Mouse (Mus musculus) thymus, postnatal 0 days (tissue): ENCODE measurements around the gene Hoxd10. TPM values are rescaled to one million over a fixed set of nuclear protein-coding genes. Genes with fewer than 3 reads are reported as not detected.

Experiments used
- DNase-seq: peaks from one replicate; pipeline ENCODE4 v3.0.0-alpha.2; 2015; ENCODE audit warnings: low spot score
- polyA plus RNA-seq: library from polyadenylated mRNA; unstranded; fragments of >200 nt; fragmentation: Nextera tagmentation; extraction: Ambion mirVana; gene quantifications from 2 replicates; pipeline ENCODE4 v1.2.1, GENCODE M21; 2015

The Hoxd10 gene
- 0.14 TPM in 1 of 2 replicates, not detected in the other for polyA plus RNA-seq

DNA sequence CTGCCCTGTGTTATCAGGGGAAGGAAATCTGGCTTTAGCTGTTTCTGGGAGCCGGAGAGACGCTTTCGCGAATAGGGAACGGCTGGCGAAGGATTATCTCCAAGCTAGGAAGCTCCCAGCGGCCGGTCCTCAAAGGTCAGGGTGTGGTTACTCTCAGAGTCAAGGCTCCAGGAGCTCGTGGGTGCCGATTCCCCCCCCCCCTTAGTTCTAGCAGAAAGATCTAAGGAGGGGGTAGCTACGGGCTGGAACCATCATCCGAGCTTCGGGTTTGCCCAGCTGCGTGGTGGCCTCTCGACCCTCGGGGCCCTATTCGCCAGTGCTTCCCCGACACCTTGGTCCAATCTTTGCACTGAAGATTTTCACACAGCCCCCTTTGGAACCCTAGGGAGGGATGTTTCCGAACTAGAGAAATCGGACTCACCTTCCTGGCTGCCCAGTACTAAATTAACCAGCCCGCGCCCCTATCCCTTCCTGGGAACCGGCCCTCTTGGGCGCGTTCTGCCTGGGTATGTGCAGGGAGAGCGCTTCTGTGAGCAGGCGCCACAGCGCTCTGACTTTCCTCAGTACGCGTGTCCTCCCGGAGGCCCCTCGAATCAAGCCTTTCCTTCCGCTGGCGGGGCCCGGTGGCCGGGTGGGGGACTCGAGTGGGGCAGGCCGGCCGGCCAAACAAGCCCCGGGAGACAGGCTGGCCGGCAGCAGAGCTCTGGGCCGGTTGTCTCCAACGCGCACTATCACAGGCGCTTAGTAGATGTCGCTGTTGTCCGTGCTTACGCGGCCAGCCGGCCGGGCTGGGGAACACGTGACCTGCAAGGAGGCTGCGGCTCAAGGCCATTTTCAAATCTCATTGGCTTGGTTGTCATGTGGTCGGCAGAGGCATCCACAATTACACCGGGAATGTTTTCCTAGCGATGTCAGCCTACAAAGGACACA, at the start of gene Hoxd10:
Hoxd10 (plus strand) TSS at position 903 of the 930 bp plus-strand sequence.
- DNase-seq, result no peak

DNA sequence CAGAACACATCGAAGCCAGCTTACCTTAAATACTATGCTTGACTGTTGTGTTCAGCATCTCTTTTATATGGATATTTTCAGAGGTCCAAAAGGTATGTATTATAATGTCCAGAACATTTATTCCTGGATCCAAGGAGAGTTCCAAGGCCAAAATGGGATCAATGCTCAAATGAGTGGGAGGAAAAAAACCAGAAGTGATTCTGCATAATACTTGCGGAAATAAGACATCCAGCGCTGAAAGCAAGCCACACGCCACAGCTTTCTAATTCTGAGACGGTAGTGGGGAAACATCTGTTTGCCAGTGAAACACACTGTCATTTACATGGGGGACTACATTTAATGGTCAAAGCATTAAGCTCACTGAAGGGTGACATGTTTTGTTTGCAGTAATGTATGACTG, 49.3 kb upstream of the Hoxd10 start:
- DNase-seq, result no peak

DNA sequence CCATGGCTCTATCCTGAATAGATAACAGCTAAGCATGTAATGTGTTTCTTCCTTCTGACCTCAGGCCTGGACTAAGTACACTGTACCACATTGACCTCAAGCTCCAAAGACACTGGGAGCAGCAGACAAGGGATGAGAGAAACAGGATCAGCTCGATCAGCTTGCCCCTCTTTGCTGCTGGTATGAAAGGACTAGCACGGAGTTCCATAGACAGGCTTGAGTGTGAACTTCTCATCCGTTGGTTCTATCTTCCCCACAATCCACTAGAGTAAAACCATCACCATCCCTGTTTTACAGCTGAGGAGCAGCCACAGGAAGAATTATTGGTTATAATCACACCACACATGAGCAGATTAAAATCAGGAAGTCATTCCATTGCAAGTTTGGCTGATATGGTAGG, 46.1 kb upstream of the Hoxd10 start:
- DNase-seq, result no peak

DNA sequence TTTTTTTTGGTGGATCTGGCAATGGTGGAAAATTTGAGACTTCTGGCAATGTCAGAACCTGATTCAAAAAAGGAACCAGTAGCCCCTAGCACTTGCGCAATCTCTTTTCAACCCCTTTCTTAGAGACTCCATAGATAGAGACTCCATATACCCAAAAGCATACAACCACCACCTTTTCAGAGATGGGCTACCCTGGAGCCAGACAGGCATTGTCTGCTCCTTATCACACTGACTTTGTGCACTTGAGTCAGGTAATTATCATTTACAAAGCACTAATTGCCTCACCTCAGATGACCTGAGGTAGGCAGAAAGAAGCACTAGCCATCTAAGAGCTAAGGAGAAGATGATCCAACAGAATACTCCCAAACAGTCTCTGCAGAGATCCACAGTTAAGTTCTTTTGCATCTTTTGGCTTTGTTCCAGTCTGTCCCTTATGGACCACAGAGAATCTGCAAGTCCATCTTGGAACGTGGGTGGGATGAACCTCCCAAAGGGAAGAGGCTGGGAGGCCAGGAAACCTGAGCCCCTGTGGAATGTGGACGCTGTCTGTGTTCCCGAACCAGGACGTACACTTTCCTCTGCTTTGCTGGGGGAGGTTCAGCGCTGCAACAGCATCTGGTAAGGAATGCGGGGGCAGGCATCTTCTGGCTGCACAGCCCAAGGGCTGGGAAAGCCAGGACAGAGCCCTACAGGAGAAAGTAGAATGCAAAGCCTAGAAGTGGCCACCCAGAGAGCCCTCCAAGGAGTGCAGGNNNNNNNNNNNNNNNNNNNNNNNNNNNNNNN, 44.5 kb upstream of the Hoxd10 start:
- DNase-seq, result no peak

DNA sequence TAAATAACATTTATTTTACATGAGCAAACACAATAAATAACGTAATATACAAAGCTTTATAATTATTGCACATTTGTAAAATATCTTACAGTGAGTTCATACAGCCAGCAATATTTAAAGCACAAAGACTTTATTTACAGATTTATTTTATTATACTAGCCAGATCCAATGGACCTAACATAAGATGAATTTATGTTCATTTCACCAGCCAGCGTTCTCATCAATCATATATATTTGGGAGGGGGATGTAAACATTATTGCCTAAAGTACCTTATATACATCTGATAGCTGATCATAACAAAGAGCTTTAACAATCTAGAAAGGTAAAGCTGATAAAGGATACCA, 38.8 kb upstream of the Hoxd10 start:
- DNase-seq, result no peak

DNA sequence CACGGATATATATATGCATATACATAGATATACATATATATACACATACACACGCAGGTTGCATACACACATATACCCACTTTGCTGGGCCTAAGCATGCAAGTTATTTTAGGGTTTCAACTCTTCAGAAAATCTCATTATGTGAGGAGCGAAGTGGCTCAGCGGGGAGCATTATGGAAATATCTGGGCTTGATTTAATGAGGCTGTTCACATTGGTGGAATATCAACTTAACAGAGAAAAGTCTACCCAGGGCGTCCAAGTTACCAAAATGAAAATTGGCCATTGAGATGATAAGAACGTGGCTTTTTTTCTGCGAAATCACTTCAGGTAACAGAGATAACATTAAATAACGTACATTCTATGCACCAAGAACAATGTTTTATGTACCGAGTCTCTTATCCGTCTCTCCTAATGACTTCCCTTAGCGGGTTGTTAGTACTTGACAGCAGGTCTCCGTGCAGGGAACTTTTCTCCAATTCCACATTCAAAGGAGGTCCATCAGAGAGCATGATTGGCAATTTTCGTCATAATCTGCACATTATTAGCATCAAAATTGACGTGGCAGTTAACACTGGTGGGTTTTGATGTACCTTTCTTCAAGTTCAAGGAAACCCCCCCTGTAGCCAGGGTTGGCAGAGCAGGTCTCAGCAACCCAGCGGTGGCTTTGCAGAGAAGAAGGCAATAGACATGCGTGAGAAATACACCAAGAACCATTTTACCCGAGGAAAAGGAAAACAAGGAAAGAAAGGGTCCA, 37.8 kb upstream of the Hoxd10 start:
- DNase-seq, result no peak

DNA sequence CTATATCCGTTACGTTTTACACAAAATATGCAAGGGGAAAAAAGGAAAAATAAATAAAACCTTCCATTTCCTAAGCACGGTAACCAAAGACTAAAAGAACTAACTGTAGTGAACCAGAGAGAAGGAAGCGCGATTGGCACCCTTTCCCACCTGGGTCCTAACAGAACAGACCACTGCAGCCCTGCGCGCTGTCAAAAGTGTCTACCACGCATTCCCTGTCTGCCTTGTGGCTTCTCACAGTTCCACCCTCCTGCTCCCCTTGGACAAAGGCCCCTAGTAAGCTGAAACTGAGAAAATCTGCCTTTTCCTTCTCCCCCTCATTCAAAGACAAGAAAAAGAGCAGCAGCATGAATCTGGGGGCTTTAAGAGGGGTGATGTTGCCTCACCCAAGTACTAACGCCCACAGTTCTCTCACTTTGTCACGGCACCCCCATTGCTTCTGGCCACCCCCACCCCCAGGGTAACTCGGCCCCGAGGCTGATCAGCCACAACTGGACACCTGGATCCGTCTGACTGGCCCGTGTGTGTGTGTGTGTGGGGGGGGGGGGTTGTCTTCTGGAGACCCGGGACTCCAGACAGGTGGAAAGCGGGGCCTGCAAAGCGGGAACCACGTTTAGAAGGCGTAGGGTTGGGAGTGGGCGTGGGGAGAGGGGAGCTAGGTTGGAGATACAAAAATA, 36.8 kb upstream of the Hoxd10 start:
- no peak for DNase-seq

DNA sequence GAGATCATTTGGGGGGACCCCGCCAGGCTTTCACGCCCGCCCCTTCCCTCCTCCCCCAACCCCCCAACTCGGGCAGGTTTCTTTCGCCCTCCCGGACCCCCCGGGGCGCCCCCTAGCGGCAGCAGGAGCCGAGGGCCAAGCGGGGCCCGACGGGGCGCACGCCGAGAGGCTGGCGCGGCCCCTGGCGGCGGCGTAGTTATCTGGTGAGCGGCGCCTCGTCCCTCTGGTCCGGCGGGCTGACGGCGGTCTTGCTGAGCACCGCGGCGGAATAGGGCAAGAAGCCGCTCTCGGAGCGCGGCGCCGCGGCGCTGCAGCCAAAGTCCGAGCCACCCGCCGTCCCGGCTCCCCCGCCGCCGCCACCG, 36.3 kb upstream of the Hoxd10 start:
- no peak for DNase-seq

DNA sequence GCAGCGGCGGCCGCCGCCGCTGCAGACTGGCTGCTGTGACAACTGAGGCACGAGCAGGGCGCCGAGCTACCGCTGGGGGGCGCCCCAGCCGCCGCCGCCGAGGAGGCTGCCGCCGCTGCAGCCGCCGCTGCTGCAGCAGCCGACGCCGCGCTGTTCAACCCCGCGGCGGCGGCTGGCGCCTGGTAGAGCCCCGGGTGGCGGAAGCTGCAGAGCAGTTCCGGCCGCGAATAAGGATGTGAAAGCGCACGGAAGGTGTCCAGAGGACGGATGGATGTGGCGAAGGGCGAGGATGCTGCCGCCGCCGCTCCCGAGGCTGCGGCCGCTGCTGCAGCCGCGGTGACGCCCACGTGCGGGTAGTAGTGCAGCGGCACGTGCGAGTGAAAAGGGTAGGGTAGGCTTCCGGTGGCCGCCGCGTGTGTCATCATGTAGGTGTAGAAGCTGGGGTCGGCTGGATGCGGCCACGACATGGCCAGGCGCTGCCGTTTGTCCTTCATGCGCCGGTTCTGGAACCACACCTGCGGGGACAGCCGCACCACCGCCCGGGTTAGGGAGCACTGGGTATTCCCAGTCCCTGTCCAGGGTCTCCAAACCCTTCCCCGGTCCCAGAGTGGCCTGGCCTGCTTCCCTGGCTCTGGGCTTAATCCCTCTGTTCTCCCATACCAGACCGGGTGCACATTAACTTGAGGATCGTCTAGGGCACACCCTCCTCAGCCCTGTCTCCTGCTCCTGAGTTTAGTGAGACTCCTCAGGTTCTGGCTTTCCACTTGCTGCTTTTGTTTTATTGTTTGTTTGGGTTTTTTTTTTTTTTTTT, 35.7 kb upstream of the Hoxd10 start:
- peak; percentile 49 for DNase-seq

DNA sequence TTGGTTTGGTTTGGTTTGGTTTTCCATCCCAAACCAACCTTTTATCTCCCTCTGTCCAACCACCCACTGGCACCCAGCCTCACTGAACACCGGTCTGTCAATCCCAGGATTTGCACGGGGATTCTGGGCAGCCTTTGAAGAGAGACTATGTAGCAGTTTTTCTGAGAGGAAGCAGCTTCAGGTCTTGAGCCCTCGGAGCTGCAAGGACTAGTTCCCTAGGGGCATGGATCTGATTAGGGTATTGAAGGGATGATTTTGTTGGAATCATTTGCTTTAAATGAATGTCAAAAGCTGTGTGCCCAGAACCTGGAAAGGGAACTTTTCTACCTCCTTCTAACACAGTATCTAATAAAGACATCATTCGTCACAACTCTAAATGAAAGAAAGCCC, 35.1 kb upstream of the Hoxd10 start:
- DNase-seq, result no peak

DNA sequence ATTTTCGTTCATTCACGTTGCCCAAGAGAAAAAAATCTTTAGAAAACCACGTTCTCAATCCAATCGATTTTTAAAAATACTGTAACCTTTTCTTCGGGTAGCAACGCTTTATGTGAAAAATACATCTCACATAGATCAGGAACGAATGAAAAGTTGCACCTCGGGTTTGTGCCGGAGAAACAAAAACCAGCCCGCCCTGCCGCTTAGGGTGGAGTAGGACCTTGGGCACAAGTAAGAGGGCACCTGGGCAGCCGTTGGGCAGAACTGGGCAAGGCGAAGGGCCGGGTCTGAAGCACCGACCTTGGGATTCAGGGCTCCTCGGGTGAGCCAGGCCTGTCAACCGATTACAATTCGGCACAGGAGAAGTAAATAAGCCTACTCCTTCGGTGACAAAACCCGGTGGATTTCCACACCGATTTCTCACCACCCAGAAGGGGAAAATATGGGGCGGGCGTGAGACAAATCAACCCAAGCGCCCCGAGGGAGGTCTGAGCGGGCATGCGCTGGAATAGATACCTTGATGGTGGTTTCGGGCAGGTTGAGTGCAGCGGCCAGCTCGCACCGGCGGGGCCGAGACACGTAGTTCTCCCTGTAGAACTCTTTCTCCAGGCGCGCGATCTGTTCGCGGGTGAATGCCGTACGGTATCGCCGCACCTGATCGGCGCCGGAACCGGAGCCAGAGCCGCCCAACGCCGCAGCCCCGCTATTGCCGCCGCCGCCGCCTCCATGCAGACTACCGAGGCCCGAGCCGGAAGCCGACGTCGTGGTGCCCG, 34.3 kb upstream of the Hoxd10 start:
- DNase-seq, result peak; percentile 24

DNA sequence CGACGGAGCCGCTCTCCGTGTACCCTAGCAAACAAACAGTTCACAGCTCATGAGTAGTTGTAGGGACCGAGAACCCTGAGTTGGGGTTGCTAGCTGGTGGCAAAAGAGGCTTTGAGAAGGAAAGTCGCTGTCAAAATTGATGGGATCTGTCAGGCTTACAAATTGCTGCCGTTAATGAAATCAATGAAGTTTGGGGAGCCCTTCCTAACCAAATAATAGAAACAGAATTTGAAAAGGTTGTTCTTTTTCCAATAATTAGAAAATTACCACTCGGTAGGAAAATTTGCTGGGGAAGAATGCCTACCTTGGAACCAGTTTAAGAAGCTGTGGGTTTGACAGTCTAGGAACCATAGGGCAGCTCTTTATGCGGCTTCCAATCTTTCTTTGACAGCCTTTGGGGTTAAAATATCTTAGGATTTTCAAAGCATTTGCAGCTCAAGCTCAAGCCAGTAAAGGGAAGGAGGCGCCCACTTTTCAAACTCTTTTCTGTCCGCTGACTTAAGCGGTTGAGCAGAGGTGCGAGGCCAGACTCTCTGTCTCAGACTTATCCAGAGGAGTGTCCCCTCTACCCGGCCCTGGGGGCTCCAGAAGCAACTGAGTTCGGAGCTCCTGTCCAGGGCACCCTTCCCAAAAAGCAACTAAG, 33.6 kb upstream of the Hoxd10 start:
- DNase-seq, result no peak

DNA sequence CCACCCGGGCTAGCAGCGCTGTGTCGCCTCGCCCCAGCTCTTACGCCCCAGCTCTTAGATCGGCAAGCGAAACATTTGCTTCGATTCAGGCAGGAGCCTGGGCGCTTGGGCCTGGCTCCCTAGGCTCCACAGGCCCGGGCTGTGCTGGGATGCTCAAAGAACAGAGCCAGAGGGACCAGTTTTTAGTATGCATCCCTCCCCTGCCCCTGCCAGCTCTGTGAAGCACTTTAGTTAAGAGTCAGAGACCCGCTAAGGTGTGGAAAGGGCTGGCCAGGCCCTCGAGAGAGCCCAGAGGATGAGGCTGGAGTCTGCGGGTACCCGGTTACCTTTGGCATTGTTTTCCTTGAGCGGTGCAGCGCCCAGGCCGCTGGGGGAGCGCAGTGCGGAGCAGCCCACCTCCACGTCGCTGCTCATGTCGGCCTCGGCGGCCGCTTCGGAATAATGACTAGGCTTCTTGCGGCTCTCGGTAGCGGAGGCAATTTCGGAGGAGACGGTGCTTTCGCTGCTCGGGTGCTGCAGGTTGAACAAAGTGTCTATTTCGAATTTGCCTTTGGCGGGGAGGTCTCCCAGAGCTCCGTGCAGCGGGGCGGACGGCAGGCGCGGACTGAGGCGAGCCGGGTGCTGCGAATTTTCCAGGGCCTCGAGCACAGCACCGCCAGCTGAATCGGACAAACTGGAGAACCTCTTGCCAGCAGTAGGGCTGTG, 32.9 kb upstream of the Hoxd10 start:
- DNase-seq, result no peak

DNA sequence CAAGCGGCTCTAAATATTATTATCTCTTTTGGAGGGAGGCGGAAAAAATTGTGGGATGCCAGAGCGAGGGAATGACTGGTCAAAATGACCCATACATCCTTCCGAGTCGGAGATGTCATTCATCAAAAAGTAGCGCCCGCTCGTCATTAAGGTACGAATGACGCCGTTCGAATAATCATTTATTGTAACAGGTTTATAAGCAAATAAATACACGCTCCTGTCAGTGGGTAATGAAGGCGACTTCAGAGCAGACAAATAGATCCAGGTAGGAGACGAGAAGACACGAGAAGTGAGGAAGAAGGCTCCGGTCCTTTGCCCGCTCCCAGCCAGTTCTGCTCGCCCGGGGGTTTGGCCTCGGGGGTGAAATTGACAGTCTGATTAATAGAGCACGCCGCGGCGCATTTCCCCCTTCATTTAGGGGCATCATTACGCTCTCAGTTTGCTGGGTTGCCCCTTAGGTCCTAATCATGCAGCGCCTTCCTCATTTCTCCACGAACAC, 32.2 kb upstream of the Hoxd10 start, which contains the start of gene Evx2:
Evx2 (minus strand) TSS at position 51 of the 499 bp plus-strand sequence.
- no peak for DNase-seq

DNA sequence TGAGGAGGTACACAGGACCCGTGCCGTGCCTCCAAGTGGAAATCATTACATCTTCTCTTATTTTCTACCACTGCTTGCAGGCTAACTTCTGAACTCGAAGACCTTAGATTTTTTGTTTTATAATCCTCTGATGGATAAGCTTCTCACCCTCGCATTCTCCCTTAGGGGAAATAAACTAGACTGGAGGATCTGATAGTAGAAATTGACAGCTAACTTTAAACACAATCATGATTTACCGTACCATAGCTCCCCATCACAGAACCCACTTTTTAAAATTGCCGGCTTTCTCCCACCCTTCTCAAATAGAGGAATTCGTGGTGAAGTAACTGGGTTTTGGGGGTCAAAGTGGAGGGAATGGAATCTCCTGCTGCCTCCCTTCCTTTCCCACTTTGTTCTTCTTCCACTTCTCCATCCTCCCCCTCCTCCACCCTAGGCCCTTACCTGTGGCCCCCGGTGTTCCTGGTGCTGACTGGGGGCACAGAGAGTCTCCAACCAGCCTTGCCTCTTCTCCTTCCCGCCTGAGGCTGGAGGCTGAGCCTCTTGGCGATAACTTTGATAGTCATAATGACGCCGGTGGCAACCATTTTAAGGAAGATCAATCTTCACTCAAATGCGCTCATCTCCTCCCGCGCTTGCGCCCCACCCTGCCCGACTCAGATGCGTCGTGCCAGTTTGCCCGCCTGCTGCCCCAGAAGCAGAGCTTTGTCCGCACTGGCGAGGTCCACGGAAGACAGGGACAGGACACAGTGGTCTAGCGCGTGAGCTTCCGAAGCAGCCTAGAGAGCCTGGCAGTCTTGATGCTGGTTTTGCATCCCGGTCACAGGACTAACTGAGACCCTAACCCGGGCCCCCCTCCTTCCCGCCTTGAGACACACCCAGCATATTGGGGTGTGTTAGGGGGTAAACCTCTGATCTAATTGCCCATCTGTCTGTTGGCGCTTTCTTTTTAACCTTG, 31.0 kb upstream of the Hoxd10 start:
- no peak for DNase-seq

DNA sequence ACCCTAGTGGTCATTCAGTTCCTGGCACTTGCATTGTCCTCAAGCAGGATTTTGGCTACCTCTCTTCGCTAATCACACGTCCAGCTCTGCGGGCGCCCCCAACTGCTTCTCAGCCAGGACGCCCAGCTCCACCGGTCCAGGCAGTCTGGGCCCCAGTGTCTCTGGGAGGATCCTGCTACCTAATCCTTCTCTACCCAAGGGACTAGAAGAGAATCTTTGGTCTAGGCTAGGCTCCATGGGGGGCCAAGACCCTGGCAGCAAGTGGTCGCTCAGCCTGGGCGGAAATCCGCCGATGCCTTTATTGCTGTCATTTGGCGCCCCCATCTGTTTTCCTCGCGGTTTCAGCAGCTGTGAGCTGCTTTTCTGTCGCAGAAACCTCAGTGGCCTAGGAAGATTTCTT, 30.0 kb upstream of the Hoxd10 start:
- DNase-seq, result peak; percentile 42
